Mouse (Mus musculus): ENCODE measurements at regions not wholly inside any gene's neighbourhood (a gene's known extent, or its start where the extent isn't known, plus 50 kb on each side); places are given as distances from the start of the nearest gene placed in this dataset.

DNA sequence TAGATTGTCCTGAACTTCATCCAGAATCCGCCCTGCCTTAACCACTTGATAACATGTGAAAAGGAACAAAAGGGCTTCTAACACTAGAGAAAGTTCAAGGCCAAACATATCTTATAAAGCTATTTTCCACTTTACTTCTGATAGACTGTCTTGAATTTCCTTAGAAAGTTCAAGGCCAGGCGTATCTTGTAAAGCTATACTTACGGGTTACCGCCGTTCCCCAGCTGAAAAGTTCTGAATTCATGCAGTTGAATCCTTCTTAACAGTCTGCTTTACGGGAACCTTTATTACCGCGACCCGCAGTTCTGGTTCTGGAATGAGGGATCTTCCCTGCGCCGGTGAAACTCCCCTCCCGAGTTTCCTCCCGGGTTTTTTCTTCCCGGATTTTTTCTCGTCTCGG lies 492.0 kb downstream of the Gm21739 start:
- DNase-seq: peak; percentile 14
